Mouse (Mus musculus): ENCODE measurements around the gene C2cd2l.

Gene C2cd2l

GRCm38 (mm10) chr9:44267319-44268026 lies 52.6 kb downstream of the C2cd2l start:
- DNase-seq (ENCODE audit: low spot score in 2 of 2) = no peak

- no peak for DNase-seq (ENCODE audit: low spot score in 2 of 2)
Measured at GRCm38 (mm10) chr9:44266478-44267226, 53.4 kb downstream of the C2cd2l start.

GRCm38 (mm10) chr9:44261388-44261787 lies 58.7 kb downstream of the C2cd2l start:
- DNase-seq (ENCODE audit: low spot score in 2 of 2) = no peak
